Mouse (Mus musculus) thymus, adult 2 months (tissue): ENCODE data around the gene Spata17. TPM values are rescaled to one million over a fixed set of nuclear protein-coding genes. Genes with fewer than 3 reads are reported as not detected.

ENCODE experiments used
- DNase-seq: peaks from one replicate; pipeline ENCODE4 v3.0.0; 2021
- H3K27ac ChIP-seq: fragments of 200-500 bp; 2 replicates; pipeline ENCODE4 v1.5.1; 2012; ENCODE audit warnings: low read length, control low read depth; ENCODE audit not compliant: control insufficient read depth, insufficient read depth
- H3K27me3 ChIP-seq: fragments of 200-500 bp; 2 replicates; pipeline ENCODE4 v1.6.1; 2012; ENCODE audit warnings: mild to moderate bottlenecking, low read length, moderate library complexity, mixed read lengths; ENCODE audit not compliant: control insufficient read depth, insufficient read depth
- H3K36me3 ChIP-seq: fragments of 200-500 bp; 2 replicates; pipeline ENCODE4 v1.6.1; 2012; ENCODE audit warnings: mild to moderate bottlenecking, low read length, moderate library complexity; ENCODE audit not compliant: control insufficient read depth, insufficient read depth
- H3K4me1 ChIP-seq: fragments of 200-500 bp; replicated peaks from 2 replicates; pipeline ENCODE4 v1.6.1; 2012; ENCODE audit warnings: low read length; ENCODE audit not compliant: control insufficient read depth, insufficient read depth
- H3K4me3 ChIP-seq: fragments of 200-500 bp; 2 replicates; pipeline ENCODE4 v1.5.1; 2012; ENCODE audit warnings: mild to moderate bottlenecking, low read length, control low read depth, moderate library complexity; ENCODE audit not compliant: control insufficient read depth, insufficient read depth
- CTCF ChIP-seq: fragments of 200-500 bp; IDR thresholded peaks from 2 replicates; pipeline ENCODE4 v1.5.1; 2012; ENCODE audit warnings: mild to moderate bottlenecking, control low read depth, low read length, moderate library complexity, borderline replicate concordance; ENCODE audit not compliant: control insufficient read depth, poor library complexity, insufficient read depth; ENCODE audit errors: extremely low read depth
- POLR2A ChIP-seq: fragments of 200-500 bp; IDR thresholded peaks from 2 replicates; pipeline ENCODE4 v1.6.1; 2012; ENCODE audit warnings: mild to moderate bottlenecking, low read length, control low read depth, moderate library complexity; ENCODE audit not compliant: control insufficient read depth, poor library complexity, insufficient read depth; ENCODE audit errors: extremely low read depth
- WGBS: fragments of 180-500 bp; shearing (Covaris S2); methylation state at CpG from one replicate; pipeline ENCODE4 v1.1.7; 2018; 5-methylcytosine and 5-hydroxymethylcytosine counted together
- polyA plus RNA-seq: library from polyadenylated mRNA; depleted of rRNA; stranded (reverse); fragments of >200 nt; gene quantifications from 2 replicates; pipeline ENCODE4 v1.2.3, GENCODE M21; 2012

Spata17 gene
- polyA plus RNA-seq, 1 experiment, result 0.05 TPM

- 93% methylated on average over 3 of the region's 3 CpGs for WGBS
- no peak for TF ChIP-seq CTCF
- TF ChIP-seq POLR2A, result no peak
- no peaks in the 10 kb centered on the region for H3K27me3 ChIP-seq
- no peak overlapping the region for H3K4me3 ChIP-seq
- DNase-seq, result no peak
- no peak overlapping the region for H3K27ac ChIP-seq
- no peaks in the 10 kb centered on the region for H3K36me3 ChIP-seq
- H3K4me1 ChIP-seq, result no peaks in the 10 kb centered on the region
Observed at GRCm38 (mm10) chr1:187076198-187077042, 138.8 kb downstream of the Spata17 start.

GRCm38 (mm10) chr1:187059874-187060273, 155.4 kb downstream of the Spata17 start:
- Histone ChIP-seq H3K27me3 (no peaks in the 10 kb centered on the region), H3K36me3 (no peaks in the 10 kb centered on the region), H3K4me1 (no peaks in the 10 kb centered on the region), H3K4me3 (no peak overlapping the region), H3K27ac (no peak overlapping the region)
- WGBS, result 79% methylated on average over 1 of the region's 1 CpGs
- TF ChIP-seq CTCF (no peak), POLR2A (no peak)
- no peak for DNase-seq

GRCm38 (mm10) chr1:187054333-187054732, 160.9 kb downstream of the Spata17 start:
- no peak for DNase-seq
- WGBS, result 79% methylated on average over 2 of the region's 2 CpGs
- Histone ChIP-seq H3K27ac (no peak overlapping the region), H3K27me3 (no peaks in the 10 kb centered on the region), H3K4me1 (no peaks in the 10 kb centered on the region), H3K4me3 (no peak overlapping the region), H3K36me3 (no peaks in the 10 kb centered on the region)
- TF ChIP-seq CTCF (no peak), POLR2A (no peak)

- H3K27ac ChIP-seq, result no peak overlapping the region
- H3K4me1 ChIP-seq, result no peaks in the 10 kb centered on the region
- no peaks in the 10 kb centered on the region for H3K36me3 ChIP-seq
- no peak for TF ChIP-seq POLR2A
- no peak for TF ChIP-seq CTCF
- no peak overlapping the region for H3K4me3 ChIP-seq
- WGBS, result 96% methylated on average over 3 of the region's 3 CpGs
- no peaks in the 10 kb centered on the region for H3K27me3 ChIP-seq
- no peak for DNase-seq
Observed at GRCm38 (mm10) chr1:187053862-187054261, 161.4 kb downstream of the Spata17 start.

- Histone ChIP-seq H3K4me3 (no peak overlapping the region), H3K27me3 (no peaks in the 10 kb centered on the region), H3K36me3 (no peaks in the 10 kb centered on the region), H3K27ac (no peak overlapping the region), H3K4me1 (no peaks in the 10 kb centered on the region)
- TF ChIP-seq CTCF (no peak), POLR2A (no peak)
- WGBS, result 90% methylated on average over 5 of the region's 5 CpGs
- no peak for DNase-seq
Observed at GRCm38 (mm10) chr1:187052532-187052931, 162.7 kb downstream of the Spata17 start.

- no peak for TF ChIP-seq CTCF
- TF ChIP-seq POLR2A, result no peak
- H3K4me1 ChIP-seq, result no peaks in the 10 kb centered on the region
- no peak overlapping the region for H3K27ac ChIP-seq
- DNase-seq, result no peak
- no peaks in the 10 kb centered on the region for H3K27me3 ChIP-seq
- no peak overlapping the region for H3K4me3 ChIP-seq
- 87% methylated on average over 8 of the region's 8 CpGs for WGBS
- H3K36me3 ChIP-seq, result no peaks in the 10 kb centered on the region
Observed at GRCm38 (mm10) chr1:187051296-187051695, 164.0 kb downstream of the Spata17 start.
